Mouse (Mus musculus) erythroblast, adult 5-6 weeks (primary cell): ENCODE results near the gene St6galnac3. TPM values are rescaled to one million over a fixed set of nuclear protein-coding genes. Genes with fewer than 3 reads are reported as not detected.
"Not testable (repeated sequence)": the region's sequence is repeated elsewhere in the genome, so short reads cannot be mapped to it uniquely, and the experiment has no call there.

Experiments
- ATAC-seq: replicated peaks from 2 replicates; pipeline ENCODE4 v1.8.0; 2016; ENCODE audit warnings: moderate number of reproducible peaks, mild to moderate bottlenecking, moderate TSS enrichment, inconsistent platforms; ENCODE audit not compliant: poor library complexity, low FRiP score, severe bottlenecking
- total RNA-seq, 2 experiments: library from RNA; stranded (forward) in 1 of 2; stranded (reverse) in 1 of 2; fragments of 150-400 nt in 1 of 2; fragments of 200-764, 138-1000 nt in 1 of 2; gene quantifications; 2 replicates each; pipeline versions ENCODE4 v1.2.3 to v1.2.4; 2015 to 2017; ENCODE audit warnings: low replicate concordance in 2 of 2

The St6galnac3 gene
- total RNA-seq, 2 experiments from 2014 or later, result 3.7 to 11.0 TPM

DNA sequence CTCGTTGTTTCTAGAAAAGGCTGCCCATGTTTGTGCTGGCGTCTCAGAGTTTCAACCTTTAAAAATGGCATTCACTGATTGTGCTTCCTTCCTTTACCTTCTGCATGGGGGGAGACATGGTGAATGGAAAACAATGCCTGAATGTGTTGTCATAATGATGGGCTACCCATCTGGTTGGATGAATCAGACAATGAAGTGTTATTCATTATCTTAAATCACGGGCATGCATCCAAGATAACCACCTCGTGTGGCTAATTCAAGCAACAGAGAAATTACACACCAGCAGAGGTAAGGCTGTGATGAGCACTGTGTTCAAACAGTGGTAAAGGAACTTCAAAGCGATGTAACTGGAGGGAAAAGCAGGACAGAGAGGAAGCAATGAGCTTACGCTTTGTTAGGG, 325.4 kb downstream of the St6galnac3 start:
- ATAC-seq, result no peak

DNA sequence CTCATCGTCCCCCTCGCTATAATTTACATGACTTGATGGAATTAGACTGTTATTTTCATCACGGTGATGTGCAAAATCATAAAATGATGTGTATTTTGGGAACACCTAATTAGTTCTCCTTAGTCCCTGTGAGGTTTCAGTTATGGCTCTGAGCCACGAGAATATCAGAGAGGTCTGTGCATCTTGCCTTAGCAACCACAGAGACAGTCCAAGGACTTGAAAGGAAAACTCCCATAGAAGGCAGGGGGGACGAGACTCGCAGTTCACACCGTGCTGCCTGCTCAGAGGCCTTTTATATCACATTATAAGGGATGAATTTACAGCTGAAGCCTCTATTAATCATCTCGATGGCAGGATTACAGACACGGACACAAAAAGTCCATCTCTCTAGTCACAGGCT, 327.2 kb downstream of the St6galnac3 start:
- ATAC-seq, result no peak

DNA sequence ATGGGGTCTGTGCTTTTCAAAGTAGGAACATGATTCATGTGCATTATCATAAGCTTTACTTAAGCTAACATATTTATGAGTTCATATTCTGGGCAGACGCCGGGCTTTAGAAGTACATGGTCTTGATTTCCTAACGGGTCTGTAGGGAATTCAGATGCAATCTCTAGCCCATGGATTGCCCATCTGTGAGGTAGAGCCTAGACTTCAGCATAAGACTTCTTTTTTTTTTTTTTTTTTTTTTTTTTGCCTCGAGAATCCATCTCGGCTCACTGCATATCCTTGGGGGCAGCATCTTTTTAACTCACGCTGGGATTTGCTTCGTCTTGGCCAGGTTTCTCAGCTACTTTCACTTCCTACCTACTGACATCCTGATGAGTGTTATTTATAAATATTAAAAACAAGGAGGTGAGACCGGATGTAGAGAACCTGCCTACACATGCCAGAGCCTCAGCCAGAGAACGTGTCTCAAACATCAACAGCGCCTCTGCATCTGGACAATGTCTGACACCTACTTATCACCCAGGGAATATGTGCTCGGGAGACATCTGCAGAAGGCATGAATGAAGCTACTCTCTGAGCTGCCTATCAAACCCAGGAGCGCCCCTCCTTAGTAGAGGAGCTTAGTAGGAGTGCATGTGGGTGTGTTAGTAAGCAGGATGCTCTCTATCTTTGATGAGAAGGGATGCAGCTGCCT, 328.5 kb downstream of the St6galnac3 start:
- no peak for ATAC-seq

DNA sequence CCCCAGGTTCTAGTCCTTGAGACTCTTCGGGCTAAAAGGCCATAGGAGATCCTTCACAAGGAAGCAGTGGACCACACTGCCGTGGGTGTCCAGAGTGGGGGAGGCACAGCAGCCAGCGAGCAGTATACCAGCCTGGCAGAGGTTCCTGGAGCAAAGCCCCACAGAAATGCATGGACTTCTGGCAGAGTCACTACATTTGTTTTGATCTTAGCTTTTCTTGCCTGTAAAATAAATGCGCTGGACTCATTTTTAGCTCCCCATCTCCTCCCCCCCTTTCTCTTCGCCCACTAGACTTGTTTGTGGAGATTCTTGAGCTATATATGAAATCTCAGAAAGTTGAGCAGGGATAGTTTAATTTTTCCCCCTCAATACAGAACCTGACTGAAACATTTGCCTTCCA, 329.6 kb downstream of the St6galnac3 start:
- no peak for ATAC-seq

DNA sequence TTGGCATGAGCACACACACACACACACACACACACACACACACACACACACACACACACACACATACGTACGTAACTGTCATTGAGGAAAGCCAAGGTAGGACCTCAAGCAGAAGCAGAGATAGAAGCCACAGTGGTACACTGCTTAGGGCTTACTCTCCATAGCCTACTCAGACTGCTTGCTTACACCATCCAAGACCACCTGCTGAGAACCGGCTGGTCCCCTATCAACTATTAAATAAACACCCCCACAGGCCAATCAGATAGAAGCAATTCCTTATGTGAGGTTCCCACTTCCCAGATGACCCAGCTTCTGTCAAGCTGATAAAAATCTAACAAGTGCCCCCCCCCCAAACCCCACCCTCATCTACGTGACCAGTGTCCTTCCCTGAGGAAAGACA, 330.2 kb downstream of the St6galnac3 start:
- no peak for ATAC-seq

DNA sequence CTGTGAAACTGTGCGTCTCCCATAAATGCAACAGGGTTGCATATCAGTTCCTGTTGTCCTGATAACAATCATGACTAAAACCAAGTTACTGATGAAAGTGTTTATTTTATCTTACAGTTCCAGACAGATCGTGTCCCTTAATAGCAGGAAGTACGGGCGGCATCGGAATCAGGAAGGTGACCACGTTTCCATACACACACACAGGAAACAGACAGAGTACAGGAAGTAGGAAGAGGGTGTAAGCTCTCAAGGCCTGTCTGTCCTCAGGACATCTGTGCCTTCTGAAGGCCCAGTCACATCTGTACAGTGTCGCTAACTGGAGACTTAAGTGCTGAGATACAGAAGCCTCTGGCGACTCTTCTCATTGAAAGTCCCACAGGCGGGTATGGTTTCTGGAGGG, 330.8 kb downstream of the St6galnac3 start:
- ATAC-seq, result no peak

DNA sequence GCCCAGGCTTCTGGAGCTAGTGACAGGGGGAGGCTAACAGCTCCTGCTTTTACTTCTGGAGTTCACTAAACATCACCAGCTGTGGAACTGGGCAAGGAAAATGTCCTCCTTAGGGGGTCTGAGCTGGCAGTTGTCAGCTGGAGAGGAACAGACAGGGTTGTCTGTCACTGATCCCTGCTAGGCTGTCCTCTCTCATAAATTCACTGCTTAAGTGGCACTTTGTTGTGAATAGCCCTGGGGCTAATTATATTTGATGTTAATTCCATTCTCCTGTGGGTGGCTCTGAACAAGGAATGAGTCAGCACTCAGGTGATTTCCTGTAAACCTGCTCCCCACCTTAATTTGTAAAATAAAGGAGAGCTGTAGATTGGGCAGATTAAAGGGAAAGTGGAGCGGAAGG, 333.5 kb downstream of the St6galnac3 start:
- ATAC-seq, result not testable (repeated sequence)

DNA sequence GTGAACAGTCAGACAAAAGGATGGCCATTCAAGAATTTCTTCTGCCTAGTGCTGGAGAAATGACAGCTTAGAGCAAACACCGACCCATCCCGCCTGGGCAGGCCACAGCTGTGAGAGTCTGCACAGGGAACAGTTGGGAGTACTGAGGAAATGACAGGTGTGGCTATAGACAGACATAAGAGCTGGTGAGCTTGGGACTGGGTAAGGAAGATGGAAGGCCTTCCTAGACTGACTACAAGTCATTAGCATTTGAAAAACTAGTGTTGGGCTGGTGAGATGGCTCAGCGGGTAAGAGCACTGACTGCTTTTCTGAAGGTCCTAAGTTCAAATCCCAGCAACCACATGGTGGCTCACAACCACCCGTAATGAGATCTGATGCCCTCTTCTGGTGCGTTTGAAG, 340.3 kb downstream of the St6galnac3 start:
- not testable (repeated sequence) for ATAC-seq

DNA sequence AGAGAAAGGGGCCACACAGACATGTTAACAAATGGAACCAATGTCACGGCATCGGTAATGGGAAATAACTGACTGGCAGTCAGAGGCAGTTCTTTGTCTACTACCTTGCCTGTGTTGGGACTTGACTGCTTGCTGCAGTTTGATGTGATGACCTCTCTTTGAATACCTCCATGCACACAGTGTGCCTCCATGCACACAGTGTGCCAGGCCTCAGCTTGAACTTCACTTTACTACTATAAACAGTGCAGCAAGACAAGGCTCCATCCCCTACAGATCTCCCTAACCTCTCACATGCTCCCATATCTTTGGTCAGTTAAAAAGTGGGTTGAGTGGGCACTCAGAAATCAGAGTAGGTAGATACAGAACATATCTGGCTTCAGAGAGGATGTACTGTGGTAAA, 341.3 kb downstream of the St6galnac3 start:
- no peak for ATAC-seq

DNA sequence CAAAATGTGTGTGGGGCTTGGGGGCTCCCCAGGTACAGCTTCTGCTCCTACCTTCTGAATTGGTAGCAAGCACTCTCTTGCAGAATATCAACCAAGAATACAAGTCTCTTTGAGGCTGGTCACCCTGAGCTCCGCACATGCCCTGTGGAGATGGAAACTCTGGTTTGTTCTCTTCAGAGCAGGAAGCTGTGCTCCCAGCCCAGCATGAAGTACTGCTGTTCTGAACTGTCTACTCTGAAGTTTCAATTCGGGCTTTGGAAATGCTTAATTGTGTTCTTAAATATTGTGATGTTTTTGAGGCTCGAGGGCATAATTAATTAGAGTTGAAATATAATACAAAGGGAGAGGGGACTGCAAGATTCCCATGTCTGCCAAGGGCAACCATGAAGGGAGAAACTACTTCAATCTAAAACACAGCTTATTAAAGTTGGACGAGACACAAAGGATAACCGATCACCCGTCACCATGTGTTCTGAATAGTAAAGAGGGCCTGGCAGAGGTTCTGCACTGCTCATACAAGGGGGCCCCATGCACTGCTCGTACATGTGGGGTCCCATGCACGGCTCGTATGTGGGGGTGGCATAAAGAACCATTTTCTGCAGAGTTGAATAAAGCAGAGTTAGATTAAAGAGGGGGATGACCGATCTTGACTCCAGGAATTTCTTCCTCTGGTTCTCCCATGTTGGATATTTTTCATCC, 359.8 kb downstream of the St6galnac3 start:
- no peak for ATAC-seq

DNA sequence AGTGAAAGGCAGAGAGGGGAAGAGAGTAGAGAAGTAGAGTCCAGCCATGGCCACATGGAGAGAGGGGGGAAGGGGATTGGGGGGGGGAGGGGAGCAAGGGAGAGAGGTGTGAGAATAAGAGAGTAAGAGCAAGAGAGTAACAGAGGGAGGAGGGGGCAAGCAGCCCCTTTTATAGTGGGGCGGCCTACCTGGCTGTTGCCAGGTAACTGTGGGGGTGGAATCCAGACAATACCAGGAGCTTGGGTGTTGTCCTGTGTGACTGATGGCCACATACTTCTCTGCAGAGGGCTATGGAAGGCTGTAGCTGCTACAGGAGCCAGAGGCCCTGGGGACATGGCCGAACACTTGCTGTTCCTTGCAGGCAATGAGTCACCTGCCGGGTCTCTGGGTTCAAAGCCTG, 360.6 kb downstream of the St6galnac3 start:
- no peak for ATAC-seq

DNA sequence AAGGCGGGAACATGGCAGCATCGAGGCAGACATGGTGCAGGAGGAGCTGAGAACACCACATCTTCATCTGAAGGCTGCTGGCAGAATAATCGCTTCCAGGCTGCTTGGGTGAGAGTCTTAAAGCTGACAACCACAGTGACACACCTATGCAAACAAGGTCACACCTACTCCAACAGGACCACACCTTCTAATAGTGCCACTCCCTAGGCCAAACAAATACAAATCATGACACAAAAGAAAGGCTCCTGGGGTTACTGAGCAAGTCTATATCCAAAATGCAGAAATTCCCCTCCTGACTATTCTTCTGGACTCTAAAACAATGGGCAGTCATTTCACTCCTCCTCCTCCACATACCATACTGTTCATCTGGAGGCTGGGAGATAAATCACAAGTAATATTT, 365.0 kb downstream of the St6galnac3 start:
- no peak for ATAC-seq

DNA sequence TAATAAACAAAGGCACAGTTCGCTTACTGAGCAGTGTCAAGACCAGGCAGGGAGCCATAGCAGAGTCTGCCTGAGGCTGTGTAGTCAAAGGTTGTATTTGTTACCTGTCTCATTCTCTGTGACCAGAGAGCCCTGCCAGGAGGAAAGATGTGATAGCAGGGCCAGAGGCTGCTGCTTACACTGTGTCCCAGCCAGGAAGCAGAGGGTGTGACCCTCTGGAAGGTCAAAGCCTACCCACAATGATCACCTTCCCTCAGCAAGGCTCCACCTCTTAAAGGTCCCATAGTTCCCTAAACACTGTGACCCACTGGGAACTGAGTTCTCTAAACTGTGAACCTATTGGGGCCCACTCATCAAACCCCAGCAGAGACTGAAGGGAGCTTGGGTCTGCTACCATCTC, 368.9 kb downstream of the St6galnac3 start:
- no peak for ATAC-seq

DNA sequence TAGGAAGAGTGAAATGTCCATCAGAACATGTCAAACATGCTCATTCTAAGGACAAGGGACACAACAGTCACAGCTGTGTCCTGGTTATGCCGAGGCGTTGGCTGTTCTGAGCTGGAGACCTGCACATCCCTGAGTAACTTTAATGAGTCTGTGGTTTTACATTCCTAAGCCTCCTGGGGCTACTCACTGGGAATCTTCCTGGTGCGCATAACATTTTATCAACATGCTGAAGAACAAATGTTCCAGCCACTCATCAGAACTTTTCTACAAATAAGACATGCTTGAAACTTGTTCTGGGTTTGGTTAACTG, 370.0 kb downstream of the St6galnac3 start:
- no peak for ATAC-seq

DNA sequence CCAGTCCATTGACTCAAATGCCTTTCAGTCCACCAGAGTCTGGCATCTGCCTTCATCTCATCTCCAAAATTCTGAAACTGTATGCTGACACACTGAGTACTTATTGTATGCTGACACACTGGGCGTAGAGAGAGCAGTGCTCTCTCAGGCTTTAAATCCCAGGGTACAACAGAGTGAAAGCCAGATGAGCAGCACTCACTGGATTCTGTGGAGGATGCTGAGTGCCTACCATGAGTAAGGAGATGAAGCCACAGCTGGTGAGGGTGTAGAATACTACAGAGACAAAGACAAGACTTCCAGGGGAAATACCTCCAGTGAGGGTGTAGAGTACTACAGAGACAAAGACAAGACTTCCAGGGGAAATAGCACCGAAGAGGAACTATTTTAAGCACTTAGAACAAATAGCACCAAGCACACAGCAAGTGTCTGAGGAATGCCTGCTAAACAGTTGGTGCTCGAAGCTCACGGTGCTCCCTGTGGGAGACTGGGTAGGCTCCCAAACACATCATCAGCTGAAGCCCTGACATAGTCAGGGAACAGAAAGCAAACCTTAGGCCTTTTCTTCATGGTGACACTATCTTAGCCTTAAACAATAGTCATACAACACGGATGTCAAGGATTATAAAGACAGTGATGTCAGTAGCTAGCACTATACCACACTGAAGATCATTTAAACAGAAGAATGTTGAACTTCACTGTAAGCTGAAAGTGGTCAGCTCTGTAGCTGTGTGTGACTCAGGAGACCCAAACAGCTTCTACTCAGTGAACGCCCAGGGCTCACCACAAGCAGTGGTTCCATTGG, 370.6 kb downstream of the St6galnac3 start:
- no peak for ATAC-seq

DNA sequence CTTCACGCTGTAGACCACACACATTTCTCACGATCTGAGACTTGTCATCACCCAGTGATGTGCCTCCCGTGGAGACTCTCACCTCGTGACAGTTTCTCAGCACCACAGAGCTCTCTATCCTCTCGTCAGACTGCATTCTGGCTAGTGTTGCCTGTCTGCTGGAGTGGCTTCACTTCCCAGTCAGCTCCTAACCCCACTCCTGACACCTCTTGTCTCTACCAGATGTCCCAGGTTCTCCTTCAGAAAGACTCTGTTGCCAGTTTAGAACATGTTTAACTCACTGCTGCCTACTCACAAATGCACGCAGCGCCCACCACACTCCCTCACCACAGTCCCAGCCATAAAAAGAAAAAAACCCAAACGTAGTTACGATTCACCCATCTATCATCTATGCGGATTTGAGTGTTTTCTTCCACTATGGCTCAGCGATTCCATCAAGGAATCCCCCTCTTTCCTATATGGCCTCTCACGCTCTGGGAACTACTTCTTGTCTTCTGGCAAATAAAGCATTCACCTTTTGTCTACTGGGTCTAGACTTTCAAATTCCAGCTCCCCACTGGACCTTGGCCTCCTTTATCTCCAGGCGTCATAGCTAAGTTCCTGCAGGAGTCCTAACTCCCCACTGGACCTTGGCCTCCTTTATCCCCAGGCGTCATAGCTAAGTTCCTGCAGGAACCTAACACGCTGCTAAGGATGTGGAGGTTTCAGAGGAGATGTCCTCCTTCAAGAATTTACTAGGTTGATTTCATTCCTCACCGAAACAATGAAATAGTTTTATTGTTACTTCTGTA, 371.5 kb downstream of the St6galnac3 start:
- ATAC-seq, result no peak

DNA sequence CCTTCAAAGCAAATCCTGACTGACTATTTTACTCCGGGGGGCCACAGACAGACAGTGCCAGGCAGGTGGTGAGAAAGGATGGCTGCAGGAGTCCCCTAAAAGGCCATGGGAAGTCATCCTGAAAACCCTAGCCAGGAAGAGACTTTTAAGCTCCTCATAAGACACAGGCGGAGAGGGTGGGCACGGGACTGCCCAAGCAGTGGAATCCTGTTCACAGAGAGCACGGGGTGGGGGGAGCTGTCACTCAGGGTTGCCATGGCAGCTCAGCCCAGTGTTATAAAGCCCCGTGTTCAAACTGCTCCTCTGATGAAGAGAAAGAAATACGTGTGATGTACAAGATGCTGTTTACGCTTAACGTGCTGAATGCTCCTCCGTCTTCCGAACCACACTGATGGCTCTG, 375.0 kb downstream of the St6galnac3 start:
- no peak for ATAC-seq

DNA sequence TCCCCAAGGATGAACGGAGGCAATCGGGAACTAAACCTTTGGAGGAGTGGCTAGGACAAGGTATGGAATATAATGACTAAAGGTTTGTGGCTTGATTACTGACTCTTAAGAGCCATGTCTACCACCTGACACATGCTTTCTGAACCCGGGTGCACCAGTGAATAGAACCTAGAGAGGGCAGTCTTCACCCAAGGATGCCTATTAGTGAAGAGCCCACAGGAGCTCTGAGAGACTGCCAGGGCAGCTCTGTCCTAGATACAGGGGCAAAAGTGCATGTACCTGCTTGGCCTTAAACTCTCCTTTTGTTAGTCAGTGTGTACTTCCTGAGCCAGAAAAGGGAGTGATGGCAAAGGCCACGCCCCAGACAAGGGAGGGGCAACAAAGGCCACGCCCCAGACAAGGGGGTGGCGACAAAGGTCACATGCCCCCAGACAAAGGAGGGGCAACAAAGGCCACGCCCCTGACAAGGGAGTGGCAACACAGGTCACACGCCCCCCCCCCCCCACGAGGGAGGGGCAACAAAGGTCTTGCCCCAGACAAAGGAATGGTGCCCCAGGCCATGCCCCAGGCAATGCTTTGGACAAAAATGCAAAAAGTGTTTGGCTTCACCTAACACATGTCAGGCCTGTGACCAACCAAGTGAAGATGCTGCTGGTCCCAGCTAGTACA, 376.0 kb downstream of the St6galnac3 start:
- no peak for ATAC-seq

DNA sequence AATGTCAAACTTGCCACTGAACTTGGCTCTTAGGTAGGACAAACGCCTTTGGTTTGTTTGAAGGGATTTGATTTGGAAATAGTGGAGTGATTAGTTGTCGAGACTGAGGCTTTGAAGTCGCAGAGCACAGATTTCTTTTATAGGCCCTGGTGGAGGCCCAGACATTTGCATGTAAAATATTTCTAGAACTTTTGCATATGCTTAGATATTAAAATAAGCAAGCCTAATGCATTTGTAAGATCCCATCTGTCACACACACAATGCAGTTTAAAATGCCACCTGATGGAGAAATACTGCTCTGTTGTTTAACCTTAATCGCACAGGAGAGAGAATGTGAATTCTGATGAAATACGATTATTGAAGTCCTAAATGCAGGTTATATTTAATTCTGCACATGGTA, 380.0 kb downstream of the St6galnac3 start:
- ATAC-seq, result no peak

DNA sequence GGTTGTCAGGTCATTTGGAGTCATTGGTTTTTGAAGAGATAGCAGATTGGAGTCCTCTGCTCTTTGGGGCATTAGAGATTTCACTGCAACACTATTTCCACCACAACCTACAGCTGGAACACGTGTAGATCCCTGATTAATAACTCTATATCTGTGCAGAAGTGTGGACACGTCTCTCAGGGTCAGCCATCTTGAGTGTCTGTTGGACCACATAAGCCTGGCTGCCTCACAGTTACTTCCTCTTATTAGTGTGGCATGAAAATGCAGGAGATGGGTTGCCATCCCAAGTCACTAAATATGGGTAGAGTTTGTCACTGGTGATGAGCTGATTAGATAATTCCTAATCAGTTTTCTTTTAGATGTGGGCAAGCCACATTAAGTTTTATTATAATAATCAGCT, 385.0 kb downstream of the St6galnac3 start:
- no peak for ATAC-seq
